Mouse (Mus musculus) gastrocnemius, adult 2 months (tissue): ENCODE measurements at regions not wholly inside any gene's neighbourhood (a gene's known extent, or its start where the extent isn't known, plus 50 kb on each side); places are given as distances from the start of the nearest gene placed in this dataset.

Experiments used
- DNase-seq: peaks from one replicate; pipeline ENCODE4 v3.0.0; 2022
- H3K27ac ChIP-seq: fragments of 200-600 bp; 2 replicates; pipeline ENCODE4 v1.8.1; 2022; ENCODE audit warnings: mild to moderate bottlenecking
- H3K4me3 ChIP-seq: fragments of 200-600 bp; 2 replicates; pipeline ENCODE4 v1.8.1; 2022; ENCODE audit warnings: mild to moderate bottlenecking, moderate library complexity
- CTCF ChIP-seq: fragments of 200-600 bp; IDR thresholded peaks from 2 replicates; pipeline ENCODE4 v1.8.1; 2022; ENCODE audit warnings: antibody characterized with exemption, mild to moderate bottlenecking, moderate library complexity
- intact Hi-C: fragments of 180-260 bp; cut with DNase I; formaldehyde crosslinking; loops from one replicate; pipeline ENCODE4 v1.15.1; 2025

GRCm38 (mm10) chr1:133501016-133501415, 76.8 kb upstream of the Sox13 start:
- intact Hi-C loops, result no loop called here
- H3K27ac ChIP-seq, result no peak overlapping the region
- no peak for TF ChIP-seq CTCF
- DNase-seq, result no peak
- no peak overlapping the region for H3K4me3 ChIP-seq

GRCm38 (mm10) chr1:133492986-133493741, 69.0 kb upstream of the Sox13 start:
- intact Hi-C loops, result loop anchor here (2.0 to 5.0 kb wide), 2 partner anchors 44 to 106 kb away; no protein-coding TSS in a partner anchor
- DNase-seq, result peak; percentile 57
- Histone ChIP-seq H3K4me3 (peak overlapping the region; percentile 64), H3K27ac (peak overlapping the region; percentile 87)
- TF ChIP-seq CTCF, result peak; percentile 4; the same call in 1 of the 2 replicates

- Histone ChIP-seq H3K27ac (peak overlapping the region; percentile 87), H3K4me3 (peak overlapping the region; percentile 64)
- intact Hi-C loops, result loop anchor here (2.0 to 5.0 kb wide), 2 partner anchors 44 to 105 kb away; no protein-coding TSS in a partner anchor
- DNase-seq, result peak; percentile 23
- TF ChIP-seq CTCF, result no peak
These were observed 68.3 kb upstream of the Sox13 start for GRCm38 (mm10) chr1:133492291-133492985.

GRCm38 (mm10) chr1:133491857-133492290, 67.7 kb upstream of the Sox13 start:
- H3K4me3 ChIP-seq, result no peak overlapping the region
- DNase-seq, result no peak
- intact Hi-C loops, result loop anchor here (2.0 to 5.0 kb wide), 2 partner anchors 43 to 105 kb away; no protein-coding TSS in a partner anchor
- TF ChIP-seq CTCF, result no peak
- peak overlapping the region; percentile 87 for H3K27ac ChIP-seq

GRCm38 (mm10) chr1:133487171-133487901, 63.2 kb upstream of the Sox13 start:
- no peak overlapping the region for H3K27ac ChIP-seq
- no peak for DNase-seq
- intact Hi-C loops, result no loop called here
- no peak overlapping the region for H3K4me3 ChIP-seq
- TF ChIP-seq CTCF, result no peak

- Histone ChIP-seq H3K4me3 (no peak overlapping the region), H3K27ac (no peak overlapping the region)
- no peak for DNase-seq
- intact Hi-C loops, result no loop called here
- TF ChIP-seq CTCF, result no peak
These were observed 62.2 kb upstream of the Sox13 start for GRCm38 (mm10) chr1:133486370-133486769.

- intact Hi-C loops, result no loop called here
- no peak for TF ChIP-seq CTCF
- DNase-seq, result no peak
- Histone ChIP-seq H3K27ac (no peak overlapping the region), H3K4me3 (no peak overlapping the region)
These were observed 58.7 kb upstream of the Sox13 start for GRCm38 (mm10) chr1:133482891-133483290.

GRCm38 (mm10) chr1:133474546-133474945, 50.4 kb upstream of the Sox13 start:
- no peak overlapping the region for H3K4me3 ChIP-seq
- no peak for DNase-seq
- intact Hi-C loops, result no loop called here
- H3K27ac ChIP-seq, result no peak overlapping the region
- TF ChIP-seq CTCF, result no peak
